Mouse (Mus musculus) hindbrain, embryonic 11.5 days (tissue): ENCODE measurements around the gene Skp1a. TPM values are rescaled to one million over a fixed set of nuclear protein-coding genes. Genes with fewer than 3 reads are reported as not detected.
A peak's percentile ranks its signal among the peaks of the same experiment; 100 is the strongest.

Source experiments
- ATAC-seq: fragments of 200-750 bp; cut with Nextera tagmentation; 2 replicates; pipeline ENCODE4 v1.8.0; 2017; ENCODE audit warnings: mild to moderate bottlenecking, moderate TSS enrichment, moderate library complexity; ENCODE audit not compliant: low FRiP score
- DNase-seq: peaks from one replicate; pipeline ENCODE4 v3.0.0-alpha.2; 2015; ENCODE audit warnings: low spot score
- H3K27ac ChIP-seq: fragments of 300-500 bp; sonication (generic); 2 replicates; pipeline ENCODE4 v1.5.1; 2014; ENCODE audit warnings: mild to moderate bottlenecking, low read depth, low read length
- H3K27me3 ChIP-seq: fragments of 300-500 bp; sonication (generic); 2 replicates; pipeline ENCODE4 v1.6.1; 2014; ENCODE audit warnings: mild to moderate bottlenecking, low read length, moderate library complexity, mixed read lengths; ENCODE audit not compliant: control insufficient read depth, insufficient read depth
- H3K36me3 ChIP-seq: fragments of 300-500 bp; sonication (generic); 2 replicates; pipeline ENCODE4 v1.6.1; 2014; ENCODE audit warnings: mild to moderate bottlenecking, low read length, moderate library complexity, mixed read lengths; ENCODE audit not compliant: control insufficient read depth, insufficient read depth
- H3K4me1 ChIP-seq: fragments of 300-500 bp; sonication (generic); replicated peaks from 2 replicates; pipeline ENCODE4 v1.6.1; 2014; ENCODE audit warnings: low read length, mixed read lengths; ENCODE audit not compliant: control insufficient read depth, insufficient read depth
- H3K4me2 ChIP-seq: fragments of 300-500 bp; sonication (generic); replicated peaks from 2 replicates; pipeline ENCODE4 v1.6.1; 2014; ENCODE audit warnings: mild to moderate bottlenecking, low read depth, low read length
- H3K4me3 ChIP-seq: fragments of 300-500 bp; sonication (generic); 2 replicates; pipeline ENCODE4 v1.5.1; 2014; ENCODE audit warnings: low read depth, low read length
- H3K9ac ChIP-seq: fragments of 300-500 bp; sonication (generic); 2 replicates; pipeline ENCODE4 v1.6.1; 2014; ENCODE audit warnings: low read depth, low read length
- H3K9me3 ChIP-seq: fragments of 300-500 bp; sonication (generic); 2 replicates; pipeline ENCODE4 v1.6.1; 2016; ENCODE audit warnings: low read length; ENCODE audit not compliant: control insufficient read depth
- WGBS: fragments of 180-500 bp; shearing (Covaris S2); extraction: QIAGEN DNeasy Blood & Tissue Kit; methylation state at CpG from one replicate; pipeline ENCODE4 v1.1.7; 2014; 5-methylcytosine and 5-hydroxymethylcytosine counted together
- polyA plus RNA-seq: library from polyadenylated mRNA; unstranded; fragments of >200 nt; fragmentation: Nextera tagmentation; extraction: Ambion mirVana; gene quantifications from 2 replicates; pipeline ENCODE4 v1.2.1, GENCODE M21; 2014

Gene Skp1a
- polyA plus RNA-seq, 1 experiment from 2014 or later, result 1,116 TPM

DNA sequence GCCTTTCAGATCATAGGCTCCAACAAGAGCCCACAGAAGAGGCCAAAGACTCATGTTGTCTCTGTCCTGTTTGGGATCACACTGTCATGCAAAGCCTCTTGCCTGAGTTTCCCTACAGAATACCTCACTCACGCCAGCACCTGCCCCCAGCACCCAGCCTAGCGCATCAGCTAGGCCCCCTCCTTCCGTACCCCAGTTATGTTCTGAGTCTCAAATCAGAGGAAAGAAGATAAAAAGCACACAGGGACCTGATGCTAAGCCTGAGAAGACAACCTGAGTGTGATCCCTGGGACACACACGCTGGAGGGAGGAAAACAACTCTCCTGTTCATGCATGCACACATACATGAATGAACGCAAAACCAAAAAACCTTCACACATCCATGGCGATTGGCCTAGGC is 47.2 kb downstream of the Skp1a start:
- ATAC-seq (no peak), DNase-seq (no peak)
- no peak overlapping the region for H3K4me3 ChIP-seq
- H3K9me3 ChIP-seq, result no peaks in the 10 kb centered on the region
- 93% methylated on average over 6 of the region's 6 CpGs for WGBS
- H3K36me3 ChIP-seq, result no peaks in the 10 kb centered on the region
- H3K27ac ChIP-seq, result no peak overlapping the region
- H3K27me3 ChIP-seq, result peaks cover 15% of the 10 kb centered on the region
- H3K4me2 ChIP-seq, result no peak overlapping the region
- H3K4me1 ChIP-seq, result 0 out of 2 replicates have a peak, but pooled peaks cover 2% of the 10 kb centered on the region
- H3K9ac ChIP-seq, result no peak overlapping the region

DNA sequence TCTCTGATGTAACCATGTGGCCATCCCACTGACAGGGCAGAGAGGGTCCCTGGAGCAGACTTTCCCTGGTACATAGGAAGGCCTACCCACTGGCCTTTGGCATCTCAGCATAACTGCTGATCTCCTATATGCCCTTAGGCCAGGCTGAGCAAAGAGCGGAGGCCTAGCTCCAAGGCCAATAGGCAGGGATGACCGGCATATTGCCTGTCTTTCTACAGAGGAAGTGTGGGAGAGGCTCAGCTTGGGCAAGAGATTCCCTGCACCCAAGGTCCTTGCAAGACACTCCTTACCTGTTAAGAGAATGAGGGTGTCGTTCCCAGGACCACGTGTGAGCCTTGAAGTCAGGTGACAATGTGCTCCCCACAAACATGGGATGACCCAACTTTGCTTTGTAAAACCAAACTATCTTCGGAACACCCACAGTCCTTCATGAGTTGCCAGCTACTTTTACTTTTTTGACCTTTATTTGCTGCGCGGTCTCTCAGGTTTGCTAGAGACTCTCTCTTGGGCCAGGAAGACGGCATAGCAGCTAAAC is 47.9 kb downstream of the Skp1a start:
- H3K4me3 ChIP-seq, result no peak overlapping the region
- no peak for ATAC-seq
- H3K4me2 ChIP-seq, result no peak overlapping the region
- H3K27me3 ChIP-seq, result peaks cover 22% of the 10 kb centered on the region
- no peaks in the 10 kb centered on the region for H3K36me3 ChIP-seq
- WGBS, result 96% methylated on average over 8 of the region's 8 CpGs
- peaks cover 2% of the 10 kb centered on the region; the same call in 1 of the 2 replicates for H3K4me1 ChIP-seq
- no peak overlapping the region for H3K27ac ChIP-seq
- no peaks in the 10 kb centered on the region for H3K9me3 ChIP-seq
- DNase-seq, result no peak
- no peak overlapping the region for H3K9ac ChIP-seq

- peaks cover 2% of the 10 kb centered on the region; the same call in 1 of the 2 replicates for H3K4me1 ChIP-seq
- no peak overlapping the region for H3K9ac ChIP-seq
- H3K9me3 ChIP-seq, result no peaks in the 10 kb centered on the region
- H3K4me2 ChIP-seq, result no peak overlapping the region
- H3K27ac ChIP-seq, result no peak overlapping the region
- no peak overlapping the region for H3K4me3 ChIP-seq
- H3K27me3 ChIP-seq, result peaks cover 27% of the 10 kb centered on the region
- DNase-seq (no peak), ATAC-seq (no peak)
- 91% methylated on average over 11 of the region's 11 CpGs for WGBS
- H3K36me3 ChIP-seq, result no peaks in the 10 kb centered on the region
Observed at GRCm38 (mm10) chr11:52280566-52281455, 49.0 kb downstream of the Skp1a start.

- Histone ChIP-seq H3K4me1 (peaks cover 6% of the 10 kb centered on the region), H3K4me3 (peak overlapping the region; percentile 56), H3K36me3 (no peaks in the 10 kb centered on the region), H3K27me3 (peaks cover 32% of the 10 kb centered on the region), H3K4me2 (peak overlapping the region; percentile 96), H3K27ac (no peak overlapping the region), H3K9me3 (no peaks in the 10 kb centered on the region), H3K9ac (no peak overlapping the region)
- DNase-seq (peak; percentile 14), ATAC-seq (no peak)
- WGBS, result 61% methylated on average over 19 of the region's 19 CpGs
Observed at GRCm38 (mm10) chr11:52281568-52282328, 50.0 kb downstream of the Skp1a start.

DNA sequence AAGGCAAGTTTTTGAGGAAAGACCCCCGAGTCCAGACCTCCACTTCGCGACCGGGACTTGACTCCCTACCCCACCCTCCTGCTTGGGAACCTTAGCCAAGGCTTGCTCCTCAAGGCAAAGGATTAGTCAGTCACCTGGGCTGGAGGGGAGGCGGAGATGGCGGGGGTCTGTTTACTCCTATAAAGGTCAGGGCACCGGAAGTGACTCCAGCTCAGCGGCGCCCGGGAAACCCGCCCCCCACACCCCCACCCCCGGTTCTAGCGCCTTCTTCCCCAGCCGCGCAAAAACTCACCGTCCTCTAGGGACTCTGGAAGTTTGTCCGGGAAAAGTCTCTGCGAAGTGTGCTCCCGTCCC is 50.6 kb downstream of the Skp1a start:
- DNase-seq, result no peak
- ATAC-seq, result peak; percentile 25; the same call in 1 of the 2 replicates
- Histone ChIP-seq H3K27ac (no peak overlapping the region), H3K27me3 (peaks cover 32% of the 10 kb centered on the region), H3K36me3 (no peaks in the 10 kb centered on the region), H3K4me3 (peak overlapping the region; percentile 56), H3K9ac (no peak overlapping the region; the same call in 1 of the 2 replicates), H3K4me1 (peaks cover 6% of the 10 kb centered on the region), H3K4me2 (peak overlapping the region; percentile 96), H3K9me3 (no peaks in the 10 kb centered on the region)
- 1% methylated on average over 19 of the region's 19 CpGs for WGBS

- ATAC-seq, result peak; percentile 79
- Histone ChIP-seq H3K4me2 (peak within 1 kb of the TSS; percentile 96), H3K4me3 (peak within 1 kb of the TSS; percentile 56), H3K9ac (peak within 1 kb of the TSS; percentile 55), H3K27ac (no peak within 1 kb of the TSS), H3K36me3 (no peaks in the 10 kb centered on the region), H3K27me3 (peaks cover 32% of the 10 kb centered on the region), H3K9me3 (no peaks in the 10 kb centered on the region), H3K4me1 (peaks cover 6% of the 10 kb centered on the region)
- DNase-seq, result peak; percentile 85
- WGBS, result under 1% methylated on average over 81 of the region's 97 CpGs
Observed at GRCm38 (mm10) chr11:52282774-52283595, 51.2 kb downstream of the Skp1a start, which contains the start of gene Tcf7. Gene Tcf7 (minus strand): TSS chr11:52283014.

DNA sequence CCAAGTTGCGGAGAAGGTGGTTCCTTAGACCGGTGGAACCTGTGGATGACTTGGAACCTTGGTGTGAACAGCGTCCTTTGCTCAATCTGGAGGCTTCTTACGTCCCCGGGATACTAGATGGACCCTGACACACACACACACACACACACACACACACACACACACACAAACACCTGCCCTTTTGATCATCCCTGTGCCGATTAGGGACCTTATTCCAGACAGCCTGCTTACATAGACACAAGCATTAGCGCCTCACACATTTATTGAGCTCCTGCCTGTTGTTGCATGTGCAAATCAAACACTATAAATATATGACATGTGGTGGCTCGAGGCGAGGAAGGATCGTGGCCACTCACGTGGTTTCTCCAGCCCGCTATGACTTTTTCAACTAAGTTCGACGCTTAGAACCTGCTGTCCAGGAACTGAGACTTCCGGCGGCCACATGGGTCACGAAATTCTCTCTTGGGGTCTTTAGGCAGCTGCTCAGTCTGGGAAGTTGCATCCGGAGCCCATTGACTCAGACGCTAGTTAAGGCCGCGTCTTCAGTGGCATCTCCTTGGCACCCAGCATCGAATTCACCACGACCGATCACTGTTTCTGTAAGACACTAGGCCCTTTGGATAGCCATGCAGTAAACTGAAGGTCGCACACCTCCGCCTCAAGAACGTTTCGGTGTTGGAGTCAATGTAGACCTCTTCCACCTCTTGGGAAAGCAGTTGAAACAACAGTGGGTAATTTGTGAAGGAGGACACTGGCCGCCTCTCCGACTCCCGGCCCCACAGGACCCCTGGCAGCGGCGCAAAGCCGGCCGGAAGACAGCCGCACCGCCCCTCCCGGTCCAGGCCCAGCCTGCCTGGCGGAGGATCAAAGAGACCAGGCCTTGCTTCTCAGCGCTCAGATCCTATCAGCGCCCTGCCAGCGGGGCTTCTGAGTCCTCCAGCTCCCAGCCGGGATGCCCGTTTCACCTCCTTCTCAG is 52.1 kb downstream of the Skp1a start:
- WGBS, result 11% methylated on average over 44 of the region's 44 CpGs
- ATAC-seq (peak; percentile 28; the same call in 1 of the 2 replicates), DNase-seq (peak; percentile 54)
- Histone ChIP-seq H3K27ac (no peak overlapping the region), H3K9ac (no peak overlapping the region), H3K4me3 (peak overlapping the region; percentile 56), H3K4me2 (peak overlapping the region; percentile 96), H3K27me3 (peaks cover 32% of the 10 kb centered on the region), H3K36me3 (no peaks in the 10 kb centered on the region), H3K9me3 (no peaks in the 10 kb centered on the region), H3K4me1 (peaks cover 6% of the 10 kb centered on the region)
